Mouse (Mus musculus): ENCODE measurements at regions not wholly inside any gene's neighbourhood (a gene's known extent, or its start where the extent isn't known, plus 50 kb on each side); places are given as distances from the start of the nearest gene placed in this dataset.

DNA sequence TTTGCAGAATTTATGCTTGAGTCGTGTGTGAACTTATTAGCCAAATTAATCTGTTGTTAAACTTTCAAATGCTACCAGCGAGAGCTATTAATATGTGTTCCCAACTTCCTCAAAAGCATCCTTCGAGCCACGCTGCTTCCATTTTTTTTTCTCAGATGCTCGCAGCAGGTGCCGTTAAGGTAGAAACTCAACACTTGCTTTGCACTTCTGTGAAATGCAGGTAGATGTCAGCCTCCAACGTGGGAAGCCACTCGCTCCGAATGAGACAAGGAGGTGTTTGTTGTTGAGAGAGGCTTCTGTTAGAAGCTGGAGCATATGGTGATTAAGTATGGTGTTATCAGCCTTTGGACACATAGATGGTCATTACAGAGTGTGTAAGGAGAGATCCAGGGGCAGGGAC is 433.1 kb upstream of the Adgrl2 start:
- no peak for TF ChIP-seq CTCF (IDR thresholded peaks at IDR 0.05; ENCODE audit: low read depth, low read length)
- no peak for TF ChIP-seq GATA1 (IDR thresholded peaks at IDR 0.05; ENCODE audit: borderline replicate concordance, low read length)
- no peak for TF ChIP-seq TAL1 (conservative IDR thresholded peaks at IDR 0.05; ENCODE audit: low read depth, low read length)
- no peak for TF ChIP-seq POLR2AphosphoS5 (IDR thresholded peaks at IDR 0.05; ENCODE audit: insufficient replicate concordance, low read depth, low read length)
- no peak for TF ChIP-seq GATA2 (IDR thresholded peaks at IDR 0.05; ENCODE audit: borderline replicate concordance, low read depth, low read length)
